32 mouse cellular contexts compared by ENCODE assay signal in genomic region chr13:48490396-48491182, GRCm38 (mm10). TPM values are rescaled to one million over a fixed set of nuclear protein-coding genes. Genes with fewer than 3 reads are reported as not detected.
DNase-seq lines count a peak whose midpoint lies in the region; ATAC-seq and TF ChIP-seq lines count a peak whose summit lies in the region.
"Had no signal": no experiment of that assay in that cellular context is flagged by ENCODE, and none has a peak within 500 bp of the region (broad histone marks: within the 10 kb centered on the region; RNA-seq: fewer than 3 reads in every experiment).

No protein-coding gene starts in this region.

- no peak overlapping the region for H3K27ac ChIP-seq in heart, embryonic 12.5 days (ENCODE audit: poor library complexity, severe bottlenecking)
- H3K27ac ChIP-seq in heart, adult 2 months: no peak overlapping the region
- H3K27ac ChIP-seq in testis, adult 2 months (ENCODE audit: control insufficient read depth, insufficient read depth, low read depth, low read length): peak overlapping the region; percentile 80
- H3K27ac ChIP-seq: embryonic facial prominence, embryonic 12.5 days; forebrain, embryonic 12.5 days; heart, embryonic 10.5 days; hindbrain, embryonic 14.5 days; liver, embryonic 14.5 days had no signal

- 88% methylated on average over 35 of the region's 35 CpGs for WGBS in heart, embryonic 12.5 days
- WGBS in heart, adult 2 months: 90% methylated on average over 35 of the region's 35 CpGs

- no peak for TF ChIP-seq POLR2A in heart, adult 2 months (IDR thresholded peaks at IDR 0.05; ENCODE audit: insufficient read depth, low read depth, low read length)
- TF ChIP-seq POLR2A in testis, adult 2 months (IDR thresholded peaks at IDR 0.05; ENCODE audit: control insufficient read depth, low read depth, low read length): peak; percentile 67; the same call in 1 of the 2 replicates

- no peak overlapping the region for H3K9ac ChIP-seq in heart, embryonic 12.5 days
- no peak overlapping the region for H3K9ac ChIP-seq in heart, adult 2 months (ENCODE audit: low read depth, low read length)
- H3K9ac ChIP-seq: embryonic facial prominence, embryonic 12.5 days; forebrain, embryonic 12.5 days; forebrain, postnatal 0 days; hindbrain, embryonic 14.5 days; liver, embryonic 14.5 days; lung, embryonic 14.5 days had no signal

- no peak overlapping the region for H3K4me2 ChIP-seq in heart, embryonic 12.5 days
- H3K4me2 ChIP-seq: embryonic facial prominence, embryonic 12.5 days; forebrain, embryonic 12.5 days; hindbrain, embryonic 14.5 days; lung, embryonic 14.5 days; midbrain, embryonic 11.5 days had no signal

- no peaks in the 10 kb centered on the region for H3K79me2 ChIP-seq in heart, adult 2 months (replicated peaks; ENCODE audit: control insufficient read depth, insufficient read depth, low read length)

- no peak for TF ChIP-seq CTCF in heart, adult 2 months (IDR thresholded peaks at IDR 0.05)
- no peak for TF ChIP-seq CTCF in G1E (IDR thresholded peaks at IDR 0.05; ENCODE audit: low read depth, low read length)
- TF ChIP-seq CTCF in testis, adult 2 months (IDR thresholded peaks at IDR 0.05; ENCODE audit: control insufficient read depth, insufficient read depth, insufficient replicate concordance, low read depth, low read length): no peak

- no peak for DNase-seq in heart, adult 2 months
- peak; percentile 45 for DNase-seq in 416B (ENCODE audit: low read depth)
- no peak for DNase-seq in G1E (ENCODE audit: low spot score)
- no peak for DNase-seq in left cerebral cortex, postnatal 36 days (ENCODE audit: low spot score in 2 of 2)
- no peak for DNase-seq in frontal cortex, adult 2 months (ENCODE audit: extremely low spot score in 1 of 2, low spot score in 1 of 2)
- DNase-seq in lung, postnatal 25 days (ENCODE audit: low spot score): no peak
- DNase-seq: adrenal gland, postnatal 25 days; cerebellum, adult 11-12 months; cerebellum, adult 9-11 months; embryo, embryonic 11 days; forebrain, postnatal 0 days; gastrocnemius, postnatal 10 days; heart, postnatal 4 days; layer of hippocampus, adult 9-11 months; liver; lung, embryonic 14.5 days; lung, postnatal 36 days; right cerebral cortex, postnatal 25 days; thymus, postnatal 14 days had no signal

- H3K9me3 ChIP-seq in heart, embryonic 12.5 days (replicated peaks): peaks cover 6% of the 10 kb centered on the region; the same call in 1 of the 2 replicates
- peaks cover 15% of the 10 kb centered on the region for H3K9me3 ChIP-seq in G1E (replicated peaks)
- H3K9me3 ChIP-seq: embryonic facial prominence, embryonic 12.5 days; heart, embryonic 10.5 days had no signal

- peak; percentile 25; the same call in 1 of the 2 replicates for ATAC-seq in heart, embryonic 12.5 days (ENCODE audit: insufficient number of reproducible peaks, low FRiP score)
- ATAC-seq in G1E (ENCODE audit: extremely low read depth, insufficient number of reproducible peaks, low FRiP score, poor library complexity, severe bottlenecking): no peak
- ATAC-seq: forebrain, postnatal 0 days; intestine, postnatal 0 days; midbrain, embryonic 16.5 days had no signal

- TF ChIP-seq EP300 in heart, adult 2 months (IDR thresholded peaks at IDR 0.05; ENCODE audit: insufficient read depth, low read depth, low read length): no peak

- H3K36me3 ChIP-seq in heart, embryonic 12.5 days: peaks cover 45% of the 10 kb centered on the region
- peaks cover 11% of the 10 kb centered on the region for H3K36me3 ChIP-seq in heart, adult 2 months (ENCODE audit: control insufficient read depth, insufficient read depth, low read length)
- peaks cover 65% of the 10 kb centered on the region for H3K36me3 ChIP-seq in G1E (replicated peaks)
- no peaks in the 10 kb centered on the region for H3K36me3 ChIP-seq in testis, adult 2 months (ENCODE audit: control insufficient read depth, insufficient read depth, low read length)

- intact Hi-C loops in heart, adult 2 months (cut with DNase I): no loop called here
- intact Hi-C loops in left cerebral cortex, postnatal 36 days (cut with DNase I): no loop called here

- no peak overlapping the region for H3K4me3 ChIP-seq in heart, embryonic 12.5 days
- no peak overlapping the region for H3K4me3 ChIP-seq in heart, adult 2 months
- H3K4me3 ChIP-seq in G1E (ENCODE audit: low read depth, low read length): 0 out of 2 replicates have a peak overlapping the region, but pooled peaks have one; percentile 9
- H3K4me3 ChIP-seq in testis, adult 2 months (ENCODE audit: control insufficient read depth, low read depth, low read length): peak overlapping the region; percentile 91
- H3K4me3 ChIP-seq: embryonic facial prominence, embryonic 12.5 days; forebrain, embryonic 12.5 days; heart, embryonic 10.5 days had no signal

- no peaks in the 10 kb centered on the region for H3K27me3 ChIP-seq in heart, embryonic 12.5 days (replicated peaks)
- no peaks in the 10 kb centered on the region for H3K27me3 ChIP-seq in heart, adult 2 months (ENCODE audit: control insufficient read depth, insufficient read depth, low read length)
- H3K27me3 ChIP-seq in G1E (ENCODE audit: insufficient read depth, low read length): no peaks in the 10 kb centered on the region
- no peaks in the 10 kb centered on the region for H3K27me3 ChIP-seq in testis, adult 2 months (ENCODE audit: control insufficient read depth, insufficient read depth, low read length)
- H3K27me3 ChIP-seq: embryonic facial prominence, embryonic 12.5 days; forebrain, embryonic 12.5 days had no signal

- H3K4me1 ChIP-seq in heart, embryonic 12.5 days (replicated peaks): peaks cover 19% of the 10 kb centered on the region
- peaks cover 3% of the 10 kb centered on the region; the same call in 1 of the 2 replicates for H3K4me1 ChIP-seq in heart, adult 2 months (ENCODE audit: control insufficient read depth, insufficient read depth, low read length)
- no peaks in the 10 kb centered on the region for H3K4me1 ChIP-seq in G1E (ENCODE audit: insufficient read depth, low read depth, low read length)
- H3K4me1 ChIP-seq in testis, adult 2 months (ENCODE audit: control insufficient read depth, insufficient read depth, low read length): no peaks in the 10 kb centered on the region
- H3K4me1 ChIP-seq: embryonic facial prominence, embryonic 12.5 days; forebrain, embryonic 12.5 days had no signal

RNA-seq across cellular contexts. Expression of gene Zfp169, which starts 22.7 kb away (rescaled TPM):
- 3.8 and 4.1 TPM in 2 replicates for polyA plus RNA-seq in heart, embryonic 12.5 days (2016; fragmentation: Nextera tagmentation; extraction: Ambion mirVana)
- total RNA-seq in heart, adult 2 months (2021): 1 to 10 TPM; 5.0 to 7.0 TPM
- 4.2 and 7.2 TPM in 2 replicates for polyA plus RNA-seq in heart, adult 2 months (2012; rRNA removed)
- total RNA-seq in G1E (2014; fragmentation: Nextera tagmentation) (23.9 and 29.5 TPM in 2 replicates), G1E (2017) (16.2 and 16.7 TPM in 2 replicates)
- polyA plus RNA-seq in G1E (2012): 0.35 and 0.62 TPM in 2 replicates
- polyA plus RNA-seq in testis, adult 2 months (2012; rRNA removed): 11.5 and 12.1 TPM in 2 replicates
- 10 to 100 TPM; 19.3 to 27.6 TPM for total RNA-seq in left cerebral cortex, postnatal 36 days (2021)
- polyA plus RNA-seq in frontal cortex, adult 2 months (2012; rRNA removed): 12.0 and 13.3 TPM in 2 replicates

RNA-seq across cellular contexts. Expression of gene A830005F24Rik, which starts 22.8 kb away (rescaled TPM):
- polyA plus RNA-seq in heart, embryonic 12.5 days (2016; fragmentation: Nextera tagmentation; extraction: Ambion mirVana): 0.75 and 0.76 TPM in 2 replicates
- total RNA-seq in heart, adult 2 months (2021): under 1 TPM in 1 of 2 experiments, not detected in 1; 0.30 TPM
- polyA plus RNA-seq in heart, adult 2 months (2012; rRNA removed): 0.23 TPM in 1 of 2 replicates, not detected in the other
- not detected in 2 replicates for total RNA-seq in G1E (2014; fragmentation: Nextera tagmentation)
- 0.33 and 1.3 TPM in 2 replicates for total RNA-seq in G1E (2017)
- polyA plus RNA-seq in G1E (2012): 0.20 and 0.22 TPM in 2 replicates
- polyA plus RNA-seq in testis, adult 2 months (2012; rRNA removed): 0.15 TPM in 1 of 2 replicates, not detected in the other
- total RNA-seq in left cerebral cortex, postnatal 36 days (2021): 1 to 10 TPM; 1.8 to 2.0 TPM
- polyA plus RNA-seq in frontal cortex, adult 2 months (2012; rRNA removed): 0.80 and 1.5 TPM in 2 replicates
- total RNA-seq: adrenal gland, adult 18-20 months; adrenal gland, postnatal 25 days; gastrocnemius, postnatal 10 days; heart, postnatal 4 days; megakaryocyte, adult 5-6 weeks had no signal
- polyA plus RNA-seq: gonadal fat pad, adult 2 months; intestine, postnatal 0 days had no signal

Comparison
In these comparisons a context has a peak if more than half of its experiments do, and no peak if none do; other contexts are left out.
1. H3K4me3 ChIP-seq: peak in G1E (single experiment) and testis, adult 2 months (single experiment); none in heart, embryonic 12.5 days (single experiment) and heart, adult 2 months (single experiment).